Mouse (Mus musculus) forebrain, embryonic 13.5 days (tissue): ENCODE measurements at regions not wholly inside any gene's neighbourhood (a gene's known extent, or its start where the extent isn't known, plus 50 kb on each side); places are given as distances from the start of the nearest gene placed in this dataset.
"Not testable (repeated sequence)": the region's sequence is repeated elsewhere in the genome, so short reads cannot be mapped to it uniquely, and the experiment has no call there.

Experiments used
- ATAC-seq: fragments of 200-750 bp; cut with Nextera tagmentation; 2 replicates; pipeline ENCODE4 v1.8.0; 2017
- H3K27ac ChIP-seq: fragments of 300-500 bp; sonication (generic); 2 replicates; pipeline ENCODE4 v1.5.1; 2015; ENCODE audit warnings: inconsistent platforms, mild to moderate bottlenecking, moderate library complexity
- H3K27me3 ChIP-seq: fragments of 300-500 bp; sonication (generic); 2 replicates; pipeline ENCODE4 v1.6.1; 2015; ENCODE audit warnings: mild to moderate bottlenecking, inconsistent platforms
- H3K36me3 ChIP-seq: fragments of 300-500 bp; sonication (generic); 2 replicates; pipeline ENCODE4 v1.6.1; 2015; ENCODE audit warnings: mild to moderate bottlenecking, inconsistent platforms; ENCODE audit not compliant: poor library complexity, severe bottlenecking
- H3K4me1 ChIP-seq: fragments of 300-500 bp; sonication (generic); 2 replicates; pipeline ENCODE4 v1.6.1; 2015; ENCODE audit warnings: inconsistent platforms
- H3K4me2 ChIP-seq: fragments of 300-500 bp; sonication (generic); 2 replicates; pipeline ENCODE4 v1.6.1; 2015; ENCODE audit warnings: inconsistent platforms, mild to moderate bottlenecking, moderate library complexity
- H3K4me3 ChIP-seq: fragments of 300-500 bp; sonication (generic); 2 replicates; pipeline ENCODE4 v1.5.1; 2015; ENCODE audit warnings: mild to moderate bottlenecking, inconsistent platforms
- H3K9ac ChIP-seq: fragments of 300-500 bp; sonication (generic); 2 replicates; pipeline ENCODE4 v1.6.1; 2015; ENCODE audit warnings: mild to moderate bottlenecking, inconsistent platforms
- H3K9me3 ChIP-seq: fragments of 300-500 bp; sonication (generic); replicated peaks from 2 replicates; pipeline ENCODE4 v1.6.1; 2016; ENCODE audit warnings: inconsistent platforms
- WGBS: fragments of 180-500 bp; shearing (Covaris S2); methylation state at CpG from one replicate; pipeline ENCODE4 v1.1.7; 2015; 5-methylcytosine and 5-hydroxymethylcytosine counted together

DNA sequence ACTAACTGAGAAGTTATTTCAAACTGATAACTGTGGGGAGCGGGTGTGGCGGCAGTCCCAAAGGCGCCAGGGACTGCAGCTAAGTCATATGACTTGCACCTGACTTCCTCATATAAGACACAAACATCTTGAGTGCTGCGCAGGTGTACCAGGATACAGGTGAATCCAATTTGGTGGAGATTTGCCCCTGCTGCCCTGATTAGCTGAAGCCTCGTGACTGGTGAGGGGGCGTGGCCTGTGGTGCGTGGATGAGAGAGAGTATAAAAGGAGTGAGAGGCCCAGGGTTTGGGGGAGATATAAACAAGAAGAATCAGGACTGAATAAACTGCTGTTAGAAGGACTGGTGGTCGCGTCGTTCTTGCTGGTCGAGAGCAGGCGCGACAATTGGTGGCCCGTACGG is 731.6 kb upstream of the Pcdh10 start:
- not testable (repeated sequence) for H3K27me3 ChIP-seq, H3K9me3 ChIP-seq, H3K27ac ChIP-seq, H3K4me2 ChIP-seq, H3K36me3 ChIP-seq, H3K9ac ChIP-seq, H3K4me3 ChIP-seq, ATAC-seq, H3K4me1 ChIP-seq
- WGBS = 96% methylated on average over 7 of the region's 15 CpGs

GRCm38 (mm10) chr3:44696354-44696753 is 681.8 kb upstream of the Pcdh10 start:
- ATAC-seq = no peak
- Histone ChIP-seq H3K27me3 (no peaks in the 10 kb centered on the region), H3K9me3 (no peaks in the 10 kb centered on the region), H3K4me3 (no peak overlapping the region), H3K9ac (no peak overlapping the region), H3K4me1 (no peaks in the 10 kb centered on the region), H3K27ac (no peak overlapping the region), H3K36me3 (no peaks in the 10 kb centered on the region), H3K4me2 (no peak overlapping the region)

GRCm38 (mm10) chr3:44697000-44697681 is 681.1 kb upstream of the Pcdh10 start:
- H3K9me3 ChIP-seq = no peaks in the 10 kb centered on the region
- ATAC-seq = peak; percentile 51; the same call in 1 of the 2 replicates
- no peaks in the 10 kb centered on the region for H3K27me3 ChIP-seq
- no peaks in the 10 kb centered on the region for H3K36me3 ChIP-seq
- no peaks in the 10 kb centered on the region for H3K4me1 ChIP-seq
- WGBS = 65% methylated on average over 3 of the region's 3 CpGs
- no peak overlapping the region for H3K27ac ChIP-seq
- H3K4me3 ChIP-seq = no peak overlapping the region
- no peak overlapping the region for H3K4me2 ChIP-seq
- H3K9ac ChIP-seq = no peak overlapping the region

GRCm38 (mm10) chr3:44701125-44701524 is 677.1 kb upstream of the Pcdh10 start:
- no peak overlapping the region for H3K9ac ChIP-seq
- no peak for ATAC-seq
- H3K27me3 ChIP-seq = no peaks in the 10 kb centered on the region
- H3K4me2 ChIP-seq = no peak overlapping the region
- H3K4me1 ChIP-seq = no peaks in the 10 kb centered on the region
- H3K9me3 ChIP-seq = no peaks in the 10 kb centered on the region
- no peak overlapping the region for H3K4me3 ChIP-seq
- no peaks in the 10 kb centered on the region for H3K36me3 ChIP-seq
- H3K27ac ChIP-seq = no peak overlapping the region
- WGBS = 66% methylated on average over 2 of the region's 2 CpGs

DNA sequence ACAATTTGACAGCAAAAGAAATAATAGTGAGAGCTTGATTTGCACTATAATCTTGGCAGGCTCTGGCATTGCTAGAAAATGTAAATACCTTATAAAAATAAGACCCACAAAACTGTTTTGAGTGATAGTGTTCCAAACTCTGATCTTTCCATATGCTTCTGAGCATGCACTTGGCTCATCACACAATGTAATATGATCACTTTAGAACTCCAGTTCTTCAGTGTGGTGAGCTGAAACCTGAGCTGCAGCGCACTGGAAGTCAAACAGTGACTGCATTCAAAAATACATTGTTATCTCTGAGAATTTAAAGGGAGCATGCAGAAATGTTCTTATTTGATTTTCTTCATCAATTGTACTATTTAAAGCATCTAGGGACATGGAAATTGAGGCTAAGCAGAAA is 672.5 kb upstream of the Pcdh10 start:
- WGBS = 57% methylated on average over 1 of the region's 1 CpGs
- H3K9ac ChIP-seq = no peak overlapping the region
- no peak for ATAC-seq

DNA sequence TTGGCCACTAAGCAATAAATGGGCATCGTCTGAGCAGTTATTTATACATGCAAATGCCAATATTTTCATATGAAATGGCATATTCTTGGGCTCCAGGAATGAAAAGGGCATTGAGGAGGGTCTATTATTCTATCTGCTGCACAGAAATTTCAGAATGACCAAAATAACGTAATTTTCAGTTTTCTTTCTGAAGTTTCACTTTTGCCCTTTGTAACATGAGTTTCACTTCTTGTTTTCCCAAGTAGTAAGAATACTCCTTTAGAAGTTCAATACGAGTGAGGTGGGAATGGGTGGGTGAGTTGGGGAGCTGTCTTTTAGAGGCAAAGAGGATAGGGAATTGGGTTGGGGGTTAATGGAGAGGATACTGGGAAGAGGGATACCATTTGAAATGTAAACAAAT is 662.7 kb upstream of the Pcdh10 start:
- Histone ChIP-seq H3K4me1 (no peaks in the 10 kb centered on the region), H3K9ac (no peak overlapping the region), H3K9me3 (no peaks in the 10 kb centered on the region), H3K4me3 (no peak overlapping the region), H3K36me3 (no peaks in the 10 kb centered on the region), H3K27ac (no peak overlapping the region), H3K27me3 (no peaks in the 10 kb centered on the region), H3K4me2 (no peak overlapping the region)
- 86% methylated on average over 3 of the region's 3 CpGs for WGBS
- no peak for ATAC-seq

More for the DNA sequence above, 672.5 kb upstream of the Pcdh10 start:
- Histone ChIP-seq H3K4me1 (no peaks in the 10 kb centered on the region), H3K27me3 (no peaks in the 10 kb centered on the region), H3K27ac (no peak overlapping the region), H3K36me3 (no peaks in the 10 kb centered on the region), H3K4me2 (no peak overlapping the region), H3K4me3 (no peak overlapping the region), H3K9me3 (no peaks in the 10 kb centered on the region)
